Mouse (Mus musculus) lung, postnatal 36 days (tissue): ENCODE data around the gene Arel1.

Source experiments
- DNase-seq: peaks from one replicate; pipeline ENCODE4 v3.0.0; 2022; ENCODE audit warnings: mixed read lengths

Gene Arel1

DNA sequence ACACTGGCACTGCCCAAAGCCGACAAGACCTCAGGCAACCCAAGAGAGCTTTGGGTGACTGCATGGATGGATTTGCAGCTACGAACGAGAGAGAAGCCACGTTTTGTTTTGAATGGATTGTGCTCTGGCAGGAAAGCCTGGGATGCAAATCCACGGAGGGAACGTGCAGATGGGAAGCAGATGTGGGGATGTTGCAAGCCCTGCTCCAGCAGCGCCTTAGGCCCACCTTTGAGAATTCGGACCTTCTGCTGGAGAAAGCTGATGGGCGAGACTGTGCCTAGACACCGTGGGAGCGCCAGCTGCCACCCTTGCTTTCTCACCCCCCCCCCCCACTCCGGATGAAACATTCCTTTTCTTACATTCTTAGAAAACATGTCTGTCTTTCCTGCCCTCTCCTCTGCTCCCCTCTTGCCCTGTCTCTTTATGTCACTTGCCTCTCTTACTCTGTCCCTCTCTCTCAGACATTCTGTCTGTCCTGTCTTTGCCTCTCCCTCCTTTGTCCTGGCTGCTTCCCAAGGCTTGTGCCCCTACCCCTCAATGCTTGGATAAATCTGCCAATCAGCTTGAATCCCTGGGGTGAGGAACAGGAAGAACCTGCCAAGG, 63.6 kb downstream of the Arel1 start:
- DNase-seq, result peak; percentile 11

DNA sequence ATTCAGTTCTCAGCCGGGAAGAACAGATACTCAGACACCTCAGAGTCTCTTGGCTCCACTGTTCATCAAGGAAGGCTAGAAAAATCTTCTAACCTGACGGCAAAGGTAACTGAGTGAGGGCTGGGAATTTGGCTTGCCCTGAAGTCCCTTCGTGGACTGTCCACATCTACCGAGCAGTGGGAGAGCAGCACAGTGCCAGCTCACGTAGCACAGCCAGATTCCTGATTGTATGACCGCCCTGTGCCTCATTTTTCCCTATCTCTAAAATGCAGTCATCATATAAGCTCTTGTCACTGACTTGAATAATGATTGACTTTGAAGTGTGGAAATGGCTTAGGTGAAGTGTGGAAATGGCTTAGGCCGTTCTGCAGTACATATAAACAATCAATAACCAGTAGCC, 66.3 kb downstream of the Arel1 start:
- no peak for DNase-seq

DNA sequence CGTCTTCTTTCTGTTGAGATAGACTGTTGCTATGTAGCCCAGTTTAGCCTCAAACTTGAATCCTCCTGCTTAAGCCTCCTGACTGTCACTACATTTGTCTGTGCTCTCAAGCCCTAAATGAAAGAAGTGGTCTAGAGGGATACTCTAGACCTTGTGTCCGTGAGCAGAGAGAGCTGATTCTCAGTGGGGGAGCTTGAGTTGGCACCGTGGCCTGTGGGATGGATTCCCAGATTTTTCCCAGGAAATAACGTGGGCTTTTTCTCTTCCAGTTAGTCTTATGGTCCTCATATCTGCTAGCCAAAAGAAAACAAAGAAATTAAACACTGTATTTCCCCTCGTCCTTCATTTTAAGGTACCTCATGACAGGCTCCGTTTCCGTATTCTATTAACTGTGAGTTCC, 70.4 kb downstream of the Arel1 start:
- no peak for DNase-seq

DNA sequence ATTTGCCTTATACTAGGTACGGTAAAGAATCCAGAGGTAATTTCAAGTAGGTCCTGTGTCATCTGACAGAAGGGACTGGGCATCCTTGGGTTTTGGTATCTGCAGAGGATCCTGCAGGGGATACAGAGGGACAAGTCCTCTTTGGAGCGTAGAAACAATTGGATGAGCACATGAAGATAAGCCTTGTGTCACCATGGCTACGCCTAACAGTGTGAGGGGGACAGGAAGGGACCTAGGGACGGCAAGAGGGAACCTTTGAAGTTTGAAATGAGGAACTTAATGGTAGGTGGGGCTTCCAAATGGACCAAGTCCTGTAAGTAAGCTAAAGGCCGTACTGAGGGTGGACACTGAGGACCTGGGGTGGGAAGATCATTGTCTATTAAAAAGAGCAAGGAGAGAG, 73.4 kb downstream of the Arel1 start:
- DNase-seq, result no peak

DNA sequence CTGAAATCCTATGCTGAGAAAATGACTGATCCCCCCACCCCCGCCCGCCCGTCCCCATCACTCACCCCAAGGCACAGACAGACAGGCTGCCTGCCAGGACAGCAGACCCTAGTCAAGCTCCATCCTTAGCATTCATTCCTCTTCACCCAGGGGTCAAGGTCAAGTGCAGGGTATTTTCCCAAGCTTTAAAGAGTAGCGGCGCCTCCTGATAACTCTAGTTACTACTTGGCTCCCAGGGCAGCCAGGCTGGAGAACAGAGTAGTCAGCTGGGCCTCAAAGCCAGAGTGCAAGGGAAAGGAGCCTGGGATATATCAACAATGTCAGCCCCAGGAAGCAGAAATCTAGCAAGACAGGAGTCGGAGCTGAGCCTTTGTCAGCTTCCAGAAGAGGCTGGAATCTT, 74.5 kb downstream of the Arel1 start:
- peak; percentile 47 for DNase-seq

DNA sequence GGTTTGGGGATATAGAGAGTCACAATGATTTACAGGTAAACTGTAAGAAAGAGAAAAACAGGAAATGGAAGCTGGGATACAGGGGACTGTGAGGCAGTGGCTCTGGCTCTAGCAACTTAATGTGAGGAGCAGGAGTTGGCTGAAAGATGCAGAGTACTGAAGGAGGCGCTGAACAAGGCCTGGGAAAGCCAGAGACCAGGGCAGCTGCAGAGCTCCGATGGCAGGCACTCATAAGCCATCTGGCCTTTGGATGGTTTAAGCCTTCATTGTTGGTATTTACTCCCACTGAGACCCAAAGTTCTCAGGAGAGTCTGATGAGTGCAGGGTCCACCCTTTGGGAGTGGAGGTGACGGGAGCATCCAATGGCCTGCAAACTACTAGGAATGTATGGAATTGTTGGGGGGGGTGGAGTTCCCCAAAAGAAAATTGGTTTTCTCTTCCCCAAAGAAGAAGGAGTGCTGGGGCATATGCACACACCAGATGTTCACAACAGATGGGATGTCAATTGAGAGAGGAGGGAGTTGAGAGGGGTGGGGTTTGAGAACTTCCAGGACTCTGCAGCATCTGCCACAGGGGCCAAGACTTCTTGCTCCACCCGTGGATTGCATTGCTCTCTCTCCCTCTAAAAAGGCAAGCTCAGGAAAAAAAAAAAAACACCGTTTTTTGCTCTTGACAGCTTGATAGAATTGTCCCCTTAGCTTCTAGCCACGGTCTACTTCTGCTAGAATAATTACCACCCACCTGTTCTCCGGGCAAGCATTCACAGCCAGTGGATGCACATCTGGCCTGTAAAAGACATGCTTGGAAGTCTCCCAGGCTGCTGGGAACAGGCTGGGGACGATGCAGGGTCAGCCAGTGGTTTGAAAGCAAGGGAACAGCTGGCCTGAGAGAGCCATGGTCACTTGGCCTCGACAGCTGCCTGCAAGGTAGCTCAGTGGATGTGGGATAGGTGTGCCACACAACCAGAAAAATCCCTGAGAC, 76.8 kb downstream of the Arel1 start:
- no peak for DNase-seq

DNA sequence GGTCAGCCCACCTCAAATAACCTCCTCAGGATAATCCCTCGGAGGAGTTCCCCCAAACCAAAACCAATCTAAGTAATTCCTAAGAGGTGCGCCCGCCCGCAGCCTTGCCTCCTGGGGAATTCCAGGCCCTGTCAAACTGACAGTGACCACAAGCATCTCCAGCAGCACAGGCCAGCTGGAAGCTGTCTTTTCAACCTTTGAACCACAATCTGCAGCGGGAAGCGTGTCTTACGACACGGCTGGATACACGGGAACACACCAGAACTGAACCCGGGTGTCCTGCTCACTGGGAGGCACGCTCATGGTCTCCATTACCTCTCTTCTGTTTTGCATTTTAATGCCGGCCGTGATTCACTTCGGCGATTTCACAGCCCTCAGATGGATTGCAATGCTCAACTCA, 80.4 kb downstream of the Arel1 start:
- no peak for DNase-seq

DNA sequence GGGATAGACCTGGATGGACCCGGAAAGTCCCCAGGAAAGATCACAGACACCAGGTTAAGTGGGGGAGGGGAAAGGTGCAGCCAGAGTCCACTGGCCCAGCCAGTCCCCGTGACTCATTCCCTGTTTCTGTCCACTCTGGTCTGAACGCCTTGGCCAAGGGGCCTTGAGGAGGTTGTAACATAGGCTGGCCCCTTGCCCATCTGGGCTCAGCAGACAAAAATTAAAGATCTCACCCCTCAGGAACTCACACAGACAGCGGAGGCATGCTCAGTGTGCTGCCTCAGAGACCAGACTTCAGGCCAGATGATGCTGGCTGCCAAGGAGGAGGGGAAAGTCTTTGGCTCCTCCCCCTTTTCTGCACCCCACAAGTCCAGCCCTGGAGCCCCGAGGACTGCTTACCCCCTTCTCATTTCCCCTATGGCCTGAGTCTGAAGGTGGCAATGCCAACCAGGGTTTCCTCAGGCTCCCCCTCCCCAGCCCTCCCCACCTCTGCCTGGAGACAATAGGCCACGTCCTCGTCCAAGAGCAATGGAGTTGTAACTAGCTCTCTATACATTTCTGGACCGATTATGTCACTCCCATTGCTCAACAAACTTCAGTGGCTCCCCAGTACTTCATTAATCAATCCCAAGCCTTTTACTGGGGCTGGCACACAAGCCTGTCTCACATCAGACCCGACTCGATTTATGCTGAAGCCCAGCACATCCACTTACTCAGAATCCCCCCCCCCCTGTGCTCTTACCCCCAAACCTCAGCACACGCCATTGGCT, 85.4 kb downstream of the Arel1 start:
- DNase-seq, result peak; percentile 44

DNA sequence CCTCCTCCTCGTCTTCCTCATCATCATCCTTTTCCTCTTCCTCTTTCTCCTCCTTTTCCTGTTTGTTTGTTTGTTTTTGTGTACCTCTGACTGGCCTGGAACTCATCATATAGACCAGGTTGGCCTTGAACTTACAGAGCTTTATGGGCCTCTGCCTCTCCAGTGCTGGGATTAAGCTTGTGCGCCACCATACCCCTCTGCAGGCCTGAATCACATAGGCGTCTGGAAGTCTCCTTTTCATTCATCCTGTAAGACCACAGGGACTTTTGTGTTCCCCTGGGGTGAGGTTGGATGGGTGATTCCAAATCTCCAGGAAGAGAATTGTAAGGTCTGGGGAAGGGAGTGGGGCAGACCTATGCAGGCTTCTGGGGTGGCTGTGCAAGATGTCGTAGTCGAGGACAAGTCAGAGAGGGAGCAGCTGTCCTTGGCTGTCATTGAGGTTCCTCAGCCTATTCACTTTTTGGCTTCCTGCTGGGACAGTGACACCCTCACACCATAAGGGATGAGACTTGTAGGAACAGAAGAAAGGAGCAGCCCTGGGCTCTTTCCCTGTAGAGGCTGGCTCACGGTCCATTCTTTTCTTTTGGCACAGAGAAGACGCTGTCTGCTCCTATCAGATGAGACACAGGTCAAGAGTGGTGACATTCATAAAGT, 86.2 kb downstream of the Arel1 start:
- DNase-seq, result no peak

DNA sequence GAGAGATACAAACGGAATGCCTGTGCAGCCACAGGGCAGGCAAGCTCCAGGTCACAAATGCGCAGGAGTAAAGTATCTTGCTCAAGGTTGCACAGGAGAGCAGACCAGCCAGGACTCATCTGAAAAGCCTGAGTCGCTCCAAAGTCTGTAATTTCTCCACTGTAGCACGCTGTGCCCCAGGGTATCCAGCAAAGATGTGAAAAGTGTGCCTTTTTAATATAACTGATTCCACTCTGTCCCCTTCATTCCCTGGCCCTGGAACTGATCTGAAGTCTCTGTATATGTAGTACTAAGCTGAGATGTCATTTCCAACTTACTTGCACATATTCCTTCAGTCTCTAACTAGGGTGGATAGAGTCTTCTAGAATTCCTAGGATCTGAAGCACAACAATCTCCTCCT, 87.9 kb downstream of the Arel1 start:
- DNase-seq, result no peak

DNA sequence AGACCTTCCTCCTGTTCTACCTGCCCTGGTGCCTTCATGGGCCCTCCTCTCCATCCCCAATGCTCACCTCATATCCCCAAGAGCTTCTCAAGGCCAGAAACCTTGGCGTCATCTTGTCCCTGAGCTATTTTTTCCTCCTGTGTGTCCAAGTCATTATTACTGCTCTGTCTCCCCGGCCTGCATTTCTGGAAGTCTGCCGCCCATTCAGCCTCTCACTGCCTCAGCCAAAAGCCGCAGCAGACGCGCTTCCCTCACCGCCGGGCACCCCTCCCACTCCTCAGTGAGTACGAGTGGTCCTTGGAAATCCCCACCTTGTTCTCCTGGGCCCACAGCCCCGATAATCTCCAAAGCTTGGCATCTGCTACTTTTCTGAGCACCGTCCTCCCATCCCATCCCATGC, 90.6 kb downstream of the Arel1 start:
- no peak for DNase-seq

DNA sequence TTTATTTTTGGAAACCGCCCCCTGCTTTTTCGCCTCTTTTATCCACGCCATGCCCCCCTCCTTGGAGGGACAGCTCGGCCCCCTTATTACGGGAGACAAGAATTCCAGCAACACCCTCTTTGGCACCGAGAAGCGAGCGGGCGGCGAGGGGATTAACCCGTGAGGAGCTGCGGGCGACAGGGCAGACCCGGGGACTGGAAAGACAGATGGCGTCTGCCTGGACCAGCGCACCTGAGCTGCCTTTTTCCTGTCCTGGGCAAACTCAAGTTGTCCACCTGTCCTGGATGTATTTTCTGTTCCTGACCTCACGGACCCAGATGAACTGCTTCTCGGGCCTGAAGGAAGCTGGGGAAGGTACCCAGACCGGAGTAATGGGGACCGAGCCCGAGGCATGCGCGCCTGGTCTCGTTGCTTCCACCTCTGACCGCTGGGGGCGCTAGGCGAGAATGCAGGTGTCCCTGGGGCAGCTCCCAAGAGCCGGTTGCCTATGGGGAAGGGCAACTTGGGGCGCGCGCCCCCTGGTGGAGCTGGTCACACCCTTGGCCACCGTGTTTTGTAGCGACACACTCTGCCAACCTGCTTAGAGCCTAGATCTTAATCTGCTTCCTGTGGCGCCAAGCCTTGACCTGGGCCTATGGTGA, 94.1 kb downstream of the Arel1 start, which contains the start of gene Ltbp2:
Ltbp2 (minus strand) TSS at position 52 of the 641 bp plus-strand sequence.
- peak; percentile 95 for DNase-seq

DNA sequence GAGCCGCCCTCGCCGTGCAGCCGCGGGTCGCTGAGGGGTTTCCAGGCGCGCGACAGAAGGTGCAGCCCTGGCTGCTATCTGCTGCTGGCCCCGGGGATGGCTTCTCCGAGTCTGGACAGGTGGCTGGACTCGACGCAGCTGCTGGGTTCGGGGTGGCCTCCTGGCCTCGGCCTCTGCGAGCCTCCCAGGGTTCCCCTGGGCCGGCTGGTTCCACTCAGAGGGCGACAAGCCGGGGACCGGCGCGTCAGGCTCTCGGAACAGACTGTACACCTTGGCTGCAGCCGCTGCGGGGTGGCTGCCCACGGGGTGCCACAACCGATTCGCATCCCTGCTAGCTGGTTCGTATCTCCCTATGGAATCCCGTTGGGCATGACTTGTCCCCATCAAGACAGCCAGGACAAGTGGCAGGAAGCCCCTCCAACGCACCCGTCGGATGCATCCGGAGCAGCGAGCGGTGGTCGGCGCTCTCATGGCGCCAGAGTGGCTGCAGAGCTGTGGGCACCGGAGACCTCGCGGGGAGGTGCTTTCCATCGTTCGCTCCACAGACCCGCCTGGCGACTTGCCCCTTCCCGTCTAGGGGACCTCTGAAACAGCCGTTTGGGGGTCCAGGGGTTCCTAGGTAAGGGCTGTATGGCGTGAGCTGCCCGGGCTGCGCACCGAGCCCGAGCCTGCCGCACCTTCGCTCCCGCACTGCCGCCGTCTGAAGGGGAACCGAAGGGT, 94.8 kb downstream of the Arel1 start:
- DNase-seq, result no peak

DNA sequence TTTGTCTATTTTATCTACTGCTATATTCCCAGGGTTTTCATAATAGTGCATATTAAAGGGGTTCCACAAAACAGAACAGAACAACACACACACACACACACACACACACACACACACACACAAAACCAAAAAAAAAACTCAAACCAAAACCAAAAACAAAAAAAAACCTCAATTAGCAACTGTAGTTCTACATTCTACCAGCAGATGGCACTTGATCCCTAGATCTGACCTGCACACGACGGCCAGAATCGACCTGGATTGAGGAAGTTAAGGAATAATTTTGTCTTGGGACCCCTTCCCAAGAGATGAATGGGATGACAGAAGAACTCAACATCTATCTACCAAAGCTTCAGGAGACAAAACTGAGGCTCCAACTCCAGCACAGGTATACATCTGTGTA, 97.3 kb downstream of the Arel1 start:
- peak; percentile 44 for DNase-seq

DNA sequence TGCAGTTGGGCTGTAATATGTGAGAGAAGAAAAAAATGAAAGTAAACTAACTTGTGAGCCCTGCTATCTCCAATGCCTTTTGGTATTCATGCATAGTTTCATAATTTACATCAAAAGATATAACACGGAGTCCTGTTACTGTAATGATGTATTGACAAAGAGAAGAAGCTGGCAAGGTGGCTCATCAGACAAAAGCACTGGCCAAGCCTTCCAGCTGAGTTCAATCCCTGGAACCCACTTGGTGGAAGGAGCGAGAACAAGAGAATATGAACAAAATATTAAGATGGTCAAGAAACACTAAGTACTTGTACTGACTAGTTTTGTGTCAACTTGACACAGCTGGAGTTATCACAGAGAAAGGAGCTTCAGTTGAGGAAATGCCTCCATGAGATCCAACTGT, 98.4 kb downstream of the Arel1 start:
- no peak for DNase-seq
